Mouse (Mus musculus) erythroblast, embryonic 14.5 days (primary cell): ENCODE results near the gene Olfr481. TPM values are rescaled to one million over a fixed set of nuclear protein-coding genes. Genes with fewer than 3 reads are reported as not detected.

Experiments
- H3K27me3 ChIP-seq: 2 replicates; pipeline ENCODE4 v1.6.1; 2012; ENCODE audit warnings: inconsistent platforms; ENCODE audit not compliant: control insufficient read depth
- H3K36me3 ChIP-seq: 2 replicates; pipeline ENCODE4 v1.6.1; 2012; ENCODE audit warnings: mild to moderate bottlenecking, inconsistent platforms; ENCODE audit not compliant: control insufficient read depth
- H3K4me1 ChIP-seq: 2 replicates; pipeline ENCODE4 v1.6.1; 2012; ENCODE audit warnings: inconsistent platforms; ENCODE audit not compliant: control insufficient read depth
- H3K4me3 ChIP-seq: replicated peaks from 2 replicates; pipeline ENCODE3; 2012; ENCODE audit warnings: moderate library complexity, mild to moderate bottlenecking, inconsistent platforms
- H3K9me3 ChIP-seq: 2 replicates; pipeline ENCODE4 v1.6.1; 2012; ENCODE audit warnings: low read length, inconsistent platforms, mixed read lengths; ENCODE audit not compliant: control insufficient read depth
- GATA1 ChIP-seq: IDR thresholded peaks from 2 replicates; pipeline ENCODE4 v1.6.1; 2012; ENCODE audit warnings: low read length, inconsistent platforms, mixed read lengths
- TAL1 ChIP-seq: IDR thresholded peaks from 3 replicates; pipeline ENCODE4 v1.6.1; 2012; ENCODE audit warnings: low read length, inconsistent platforms, mixed read lengths
- polyA plus RNA-seq: library from polyadenylated mRNA; stranded (reverse); fragments of >175 nt; gene quantifications from 2 replicates; pipeline ENCODE4 v1.2.3, GENCODE M21; 2012

The Olfr481 gene
- polyA plus RNA-seq = not detected in 2 replicates

- no peak for TF ChIP-seq TAL1
- TF ChIP-seq GATA1 = no peak
- no peak within 1 kb of the TSS for H3K4me3 ChIP-seq
- H3K36me3 ChIP-seq = no peaks in the 10 kb centered on the region
- H3K27me3 ChIP-seq = no peaks in the 10 kb centered on the region
- no peaks in the 10 kb centered on the region for H3K4me1 ChIP-seq
- peaks cover 9% of the 10 kb centered on the region for H3K9me3 ChIP-seq
These were observed at the start of gene Olfr481 for GRCm38 (mm10) chr7:108079555-108079954. Gene Olfr481 (plus strand): TSS chr7:108079855.

- H3K4me1 ChIP-seq = no peaks in the 10 kb centered on the region
These were observed 45.8 kb upstream of the Olfr481 start, which contains the start of gene Olfr478 for GRCm38 (mm10) chr7:108033889-108034288. Gene Olfr478 (minus strand): TSS chr7:108033989.

DNA sequence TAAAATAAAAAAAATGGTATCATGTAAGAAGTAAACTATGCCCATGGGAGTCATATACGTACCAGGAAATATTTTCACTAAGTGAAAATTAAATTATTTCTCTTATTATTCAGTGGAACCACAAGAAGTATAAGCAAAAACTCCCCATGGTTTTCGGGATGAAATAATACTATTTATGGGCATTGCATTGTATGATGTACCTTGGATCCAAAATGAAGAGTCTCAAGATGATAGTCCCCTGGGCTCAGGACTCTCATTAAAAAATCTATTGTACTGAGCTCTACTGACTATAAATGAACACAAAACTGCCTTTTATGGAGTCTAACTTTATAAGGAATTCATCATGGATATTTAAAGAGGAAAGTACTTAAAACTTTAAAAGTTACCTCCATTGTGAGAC is 29.3 kb upstream of the Olfr481 start, which contains the start of gene Olfr479:
Gene Olfr479, plus strand, starts transcription at position 301 of the 400 bp plus-strand sequence.
- no peak within 1 kb of the TSS for H3K4me3 ChIP-seq
- H3K9me3 ChIP-seq = no peaks in the 10 kb centered on the region
- no peak for TF ChIP-seq TAL1
- no peaks in the 10 kb centered on the region for H3K36me3 ChIP-seq
- H3K27me3 ChIP-seq = no peaks in the 10 kb centered on the region
- no peaks in the 10 kb centered on the region for H3K4me1 ChIP-seq

More at GRCm38 (mm10) chr7:108033889-108034288, 45.8 kb upstream of the Olfr481 start, which contains the start of gene Olfr478:
- Histone ChIP-seq H3K4me3 (no peak within 1 kb of the TSS), H3K27me3 (no peaks in the 10 kb centered on the region), H3K9me3 (peaks cover 8% of the 10 kb centered on the region), H3K36me3 (no peaks in the 10 kb centered on the region)
- TF ChIP-seq TAL1 (no peak), GATA1 (no peak)

GRCm38 (mm10) chr7:108067246-108067645 is 12.4 kb upstream of the Olfr481 start, which contains the start of gene Olfr480:
Gene Olfr480 (minus strand): TSS chr7:108067346.
- Histone ChIP-seq H3K36me3 (no peaks in the 10 kb centered on the region), H3K4me3 (no peak within 1 kb of the TSS), H3K9me3 (peaks cover 7% of the 10 kb centered on the region), H3K27me3 (no peaks in the 10 kb centered on the region), H3K4me1 (no peaks in the 10 kb centered on the region)
- TF ChIP-seq GATA1 = no peak

DNA sequence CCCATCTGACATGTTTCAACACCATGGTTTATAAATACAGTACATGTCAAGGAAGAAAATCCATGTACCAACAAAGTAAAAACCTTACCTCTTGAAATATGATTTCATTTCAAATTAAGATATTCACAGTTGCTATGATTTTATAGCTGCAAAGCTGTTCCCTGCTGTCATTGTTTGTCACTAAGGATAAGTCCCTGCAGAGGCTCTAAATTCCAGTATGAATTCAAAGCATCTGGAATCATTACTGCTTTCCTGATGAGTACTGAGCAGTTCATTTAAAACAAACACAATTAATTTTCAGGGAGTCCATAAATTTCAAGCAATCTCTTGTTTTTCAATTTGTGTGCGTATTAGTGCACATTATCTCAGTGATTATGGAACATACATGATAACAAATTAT is 17.8 kb downstream of the Olfr481 start, which contains the start of gene Olfr482:
Gene Olfr482, minus strand, starts transcription at position 101 of the 400 bp plus-strand sequence.
- TF ChIP-seq GATA1 (no peak), TAL1 (no peak)

DNA sequence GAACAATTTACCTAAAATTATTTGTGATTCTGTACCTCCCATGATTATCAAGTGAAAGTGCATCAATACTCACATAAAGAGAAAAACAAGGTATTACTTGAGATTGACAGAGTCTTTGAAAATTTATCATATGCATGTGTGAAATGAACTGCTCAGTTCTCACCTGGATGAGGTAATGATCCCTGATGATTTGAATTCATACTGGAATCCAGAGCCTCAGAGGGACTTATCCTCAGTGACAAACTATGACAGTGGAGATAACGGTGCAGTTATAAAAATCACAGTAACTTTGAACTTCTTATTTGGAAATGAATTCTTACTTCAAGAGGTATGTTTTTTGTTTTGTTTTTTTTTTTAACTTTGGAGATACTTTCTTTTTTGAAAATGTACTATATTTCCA is 20.9 kb downstream of the Olfr481 start, which contains the start of gene Olfr483:
Gene Olfr483, plus strand, starts transcription at position 301 of the 400 bp plus-strand sequence.
- Histone ChIP-seq H3K4me1 (no peaks in the 10 kb centered on the region), H3K27me3 (no peaks in the 10 kb centered on the region), H3K9me3 (peaks cover 4% of the 10 kb centered on the region; the same call in 1 of the 2 replicates), H3K36me3 (no peaks in the 10 kb centered on the region), H3K4me3 (no peak within 1 kb of the TSS)
- TF ChIP-seq GATA1 (no peak), TAL1 (no peak)

More for the DNA sequence above, 17.8 kb downstream of the Olfr481 start, which contains the start of gene Olfr482:
- Histone ChIP-seq H3K9me3 (no peaks in the 10 kb centered on the region), H3K27me3 (no peaks in the 10 kb centered on the region), H3K4me1 (no peaks in the 10 kb centered on the region), H3K4me3 (no peak within 1 kb of the TSS), H3K36me3 (no peaks in the 10 kb centered on the region)

- H3K4me3 ChIP-seq = no peak overlapping the region
- no peaks in the 10 kb centered on the region for H3K4me1 ChIP-seq
- H3K9me3 ChIP-seq = no peaks in the 10 kb centered on the region
- no peaks in the 10 kb centered on the region for H3K27me3 ChIP-seq
- TF ChIP-seq GATA1 = no peak
- no peak for TF ChIP-seq TAL1
- H3K36me3 ChIP-seq = no peaks in the 10 kb centered on the region
These were observed 41.0 kb downstream of the Olfr481 start for GRCm38 (mm10) chr7:108120681-108121080.

GRCm38 (mm10) chr7:108121416-108121815 is 41.8 kb downstream of the Olfr481 start:
- Histone ChIP-seq H3K9me3 (no peaks in the 10 kb centered on the region), H3K36me3 (no peaks in the 10 kb centered on the region)
- TF ChIP-seq GATA1 (no peak), TAL1 (no peak)

DNA sequence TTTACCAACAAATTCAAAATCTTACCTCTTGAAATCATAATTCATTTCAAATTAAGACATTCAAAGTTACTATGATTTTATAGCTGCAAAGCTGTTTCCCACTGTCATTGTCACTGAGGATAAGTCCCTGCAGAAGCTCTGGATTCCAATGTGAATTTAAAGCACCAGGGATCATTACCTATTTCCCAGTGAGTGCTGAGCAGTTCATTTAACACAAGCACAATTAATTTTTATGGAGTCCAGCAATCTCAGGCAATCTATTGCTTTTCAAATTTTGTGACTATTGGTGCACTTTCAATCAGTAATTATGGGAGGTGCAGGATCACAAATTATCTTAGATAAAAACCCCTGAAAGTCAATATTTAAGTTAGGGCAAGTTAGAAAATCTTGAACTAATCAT is 47.7 kb downstream of the Olfr481 start, which contains the start of gene Olfr484:
Gene Olfr484, minus strand, starts transcription at position 101 of the 400 bp plus-strand sequence.
- no peaks in the 10 kb centered on the region for H3K27me3 ChIP-seq
- no peaks in the 10 kb centered on the region for H3K36me3 ChIP-seq
- TF ChIP-seq TAL1 (no peak), GATA1 (no peak)
- no peaks in the 10 kb centered on the region for H3K4me1 ChIP-seq
- H3K4me3 ChIP-seq = no peak within 1 kb of the TSS
- no peaks in the 10 kb centered on the region for H3K9me3 ChIP-seq

More at GRCm38 (mm10) chr7:108121416-108121815, 41.8 kb downstream of the Olfr481 start:
- H3K27me3 ChIP-seq = no peaks in the 10 kb centered on the region
- no peak overlapping the region for H3K4me3 ChIP-seq
- H3K4me1 ChIP-seq = no peaks in the 10 kb centered on the region

Other genes starting within 250 kb of the Olfr481 start
- not detected in 2 replicates for gene Olfr470, start 232.4 kb upstream of the Olfr481 start, polyA plus RNA-seq
- gene Olfr472, start 182.0 kb upstream of the Olfr481 start, polyA plus RNA-seq = 0.01 TPM in 1 of 2 replicates, not detected in the other
- gene Olfr473, start 149.4 kb upstream of the Olfr481 start, polyA plus RNA-seq = not detected in 2 replicates
- gene Olfr474, start 125.2 kb upstream of the Olfr481 start, polyA plus RNA-seq = not detected in 2 replicates
- not detected in 2 replicates for gene Olfr476, start 115.1 kb upstream of the Olfr481 start, polyA plus RNA-seq
- gene Olfr477, start 93.2 kb upstream of the Olfr481 start, polyA plus RNA-seq = not detected in 2 replicates
- not detected in 2 replicates for gene Olfr478, start 45.9 kb upstream of the Olfr481 start, polyA plus RNA-seq
- not detected in 2 replicates for gene Olfr479, start 29.2 kb upstream of the Olfr481 start, polyA plus RNA-seq
- gene Olfr480, start 12.5 kb upstream of the Olfr481 start, polyA plus RNA-seq = not detected in 2 replicates
- not detected in 2 replicates for gene Olfr482, start 17.7 kb downstream of the Olfr481 start, polyA plus RNA-seq
- not detected in 2 replicates for gene Olfr483, start 21.0 kb downstream of the Olfr481 start, polyA plus RNA-seq
- gene Olfr484, start 47.6 kb downstream of the Olfr481 start, polyA plus RNA-seq = not detected in 2 replicates
- not detected in 2 replicates for gene Olfr485, start 80.0 kb downstream of the Olfr481 start, polyA plus RNA-seq
- not detected in 2 replicates for gene Olfr486, start 92.9 kb downstream of the Olfr481 start, polyA plus RNA-seq
- gene Olfr487, start 134.8 kb downstream of the Olfr481 start, polyA plus RNA-seq = not detected in 2 replicates
- not detected in 2 replicates for gene Olfr488, start 178.5 kb downstream of the Olfr481 start, polyA plus RNA-seq
- not detected in 2 replicates for gene Olfr490, start 209.1 kb downstream of the Olfr481 start, polyA plus RNA-seq
- not detected in 2 replicates for gene Olfr491, start 233.6 kb downstream of the Olfr481 start, polyA plus RNA-seq
- gene Olfr492, start 243.8 kb downstream of the Olfr481 start, polyA plus RNA-seq = not detected in 2 replicates